Mouse (Mus musculus): ENCODE results near the gene Ubap1l.

Gene Ubap1l

DNA sequence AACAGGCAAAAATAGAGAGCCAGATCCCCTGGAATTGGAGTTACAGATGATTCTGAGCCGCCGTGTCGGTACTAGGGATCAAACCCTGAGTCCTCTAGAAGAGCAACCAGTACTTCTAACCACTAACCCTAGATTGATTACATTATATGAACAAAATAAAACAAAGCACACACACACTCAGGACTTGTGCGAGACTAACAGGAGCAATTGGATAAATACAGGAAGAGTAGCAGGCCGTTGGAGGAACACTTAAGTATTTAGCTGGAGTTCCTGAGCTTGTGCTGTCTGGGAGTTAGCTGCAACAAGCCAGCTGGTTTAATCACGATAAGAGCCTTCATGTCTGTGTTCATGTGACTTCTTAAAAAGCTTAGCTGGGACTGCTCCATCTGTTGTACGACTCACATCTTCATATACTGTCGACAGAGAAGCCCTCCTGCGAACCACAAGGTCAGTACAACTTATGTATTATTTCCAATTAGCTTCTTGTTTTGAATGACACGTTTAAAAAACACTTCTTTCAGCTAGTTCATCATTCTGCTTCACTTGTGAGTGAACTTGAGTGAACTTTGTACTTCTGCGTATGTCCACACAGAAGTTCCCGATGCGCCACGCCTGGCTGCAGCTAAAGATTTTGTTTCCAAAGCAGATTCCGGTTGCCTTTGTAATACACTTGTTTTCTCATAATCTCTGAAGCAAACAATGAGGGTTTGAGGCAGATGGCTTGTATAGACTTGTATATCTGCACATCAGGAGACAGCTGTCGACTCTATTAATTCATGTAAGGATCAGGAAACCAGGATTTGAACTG, at the start of gene Ubap1l:
Ubap1l (plus strand) TSS at position 401 of the 808 bp plus-strand sequence.
- DNase-seq = no peak

DNA sequence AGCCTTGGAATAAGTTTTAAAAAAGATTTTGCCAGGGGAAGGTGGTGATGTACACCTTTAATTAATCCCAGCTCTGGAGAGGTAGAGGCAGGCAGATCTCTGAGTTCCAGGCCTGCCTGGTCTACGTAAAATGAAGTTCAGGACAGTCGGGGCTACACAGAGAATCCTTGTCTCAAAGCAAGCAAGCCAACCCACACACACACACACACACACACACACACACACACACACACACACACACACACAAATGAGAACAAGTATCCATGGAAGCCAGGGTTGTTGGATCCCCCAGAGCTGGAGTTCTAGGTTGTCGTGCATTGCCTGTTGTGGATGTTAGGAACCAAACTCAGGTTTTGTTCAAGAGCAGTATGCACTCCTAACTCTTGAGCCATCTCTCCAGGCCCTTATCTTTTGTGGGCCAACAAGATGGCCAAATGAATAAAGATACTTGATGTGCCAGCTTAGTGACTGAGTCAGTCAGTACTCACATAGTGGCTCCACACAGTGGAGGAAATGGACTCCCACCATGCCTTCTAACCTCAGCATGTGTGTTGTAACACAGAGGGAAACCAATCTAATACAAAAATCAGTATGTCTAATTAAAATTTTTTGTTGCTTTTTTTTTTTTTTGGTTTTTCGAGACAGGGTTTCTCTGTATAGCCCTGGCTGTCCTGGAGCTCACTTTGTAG, 48.0 kb upstream of the Ubap1l start:
- no peak for DNase-seq

DNA sequence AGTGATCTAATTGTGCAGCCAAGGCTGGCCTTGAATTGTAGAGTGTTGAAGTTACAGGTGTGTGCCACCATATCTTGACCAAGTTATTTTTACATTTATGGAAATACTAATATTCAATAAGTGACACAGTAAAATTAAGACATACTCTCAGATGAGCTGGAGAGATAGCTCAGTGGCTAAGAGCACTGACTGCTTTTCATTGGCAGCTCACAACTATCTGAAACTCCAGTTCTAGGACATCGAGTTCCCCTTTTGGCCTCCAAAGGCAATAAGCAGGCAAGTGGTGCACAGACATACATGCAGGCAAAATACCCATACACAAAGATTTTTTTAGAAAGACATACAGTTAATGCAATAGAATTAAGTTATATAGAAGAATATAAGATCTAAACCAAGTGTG, 47.0 kb upstream of the Ubap1l start:
- no peak for DNase-seq

- DNase-seq = no peak
Measured at GRCm38 (mm10) chr9:65322255-65322900, 38.5 kb upstream of the Ubap1l start.

DNA sequence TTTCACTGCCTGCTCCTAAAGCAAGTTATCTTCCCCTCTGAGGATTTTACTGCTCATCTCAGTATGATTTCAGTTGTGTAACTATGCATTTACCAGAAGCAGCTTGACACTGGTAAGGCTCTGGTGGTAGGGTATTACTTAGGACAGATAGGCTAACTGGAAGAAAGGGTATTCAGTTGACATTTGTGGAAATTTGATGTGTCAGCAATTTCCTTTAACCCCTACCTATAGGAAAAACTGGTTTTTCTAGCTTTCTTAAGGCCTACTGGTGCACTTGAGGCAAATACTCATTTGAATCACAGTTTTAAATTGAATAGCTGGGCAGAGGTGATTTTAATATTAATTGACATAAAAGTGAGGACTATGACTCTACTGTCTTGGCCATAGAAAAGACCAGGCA, 34.9 kb upstream of the Ubap1l start:
- DNase-seq = no peak

DNA sequence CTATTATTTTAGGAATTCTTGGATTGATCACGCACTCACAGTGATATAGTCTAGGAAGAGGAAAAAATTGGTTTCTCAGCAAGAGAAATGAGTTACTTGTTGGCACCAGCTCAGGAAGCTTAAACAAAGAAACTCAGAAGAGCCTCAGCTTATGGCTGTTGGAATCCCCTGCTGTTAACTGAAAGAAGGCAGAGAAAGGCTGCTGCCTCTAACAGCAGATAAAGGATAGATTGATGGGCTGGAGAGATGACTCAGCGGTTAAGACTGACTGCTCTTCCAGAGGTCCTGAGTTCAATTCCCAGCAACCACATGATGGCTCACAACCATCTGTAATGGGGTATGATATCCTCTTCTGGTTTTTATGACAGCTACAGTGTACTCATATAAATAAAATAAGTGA, 33.5 kb upstream of the Ubap1l start:
- DNase-seq = no peak

- DNase-seq = no peak
Measured at GRCm38 (mm10) chr9:65333958-65334357, 26.9 kb upstream of the Ubap1l start.

GRCm38 (mm10) chr9:65339146-65339545, 21.7 kb upstream of the Ubap1l start:
- DNase-seq = no peak

GRCm38 (mm10) chr9:65340414-65340813, 20.4 kb upstream of the Ubap1l start:
- DNase-seq = no peak

GRCm38 (mm10) chr9:65345439-65345838, 15.4 kb upstream of the Ubap1l start:
- peak in 1 of 2 experiments; percentile 16 for DNase-seq

GRCm38 (mm10) chr9:65345854-65346475, 14.9 kb upstream of the Ubap1l start, which contains the start of gene Pdcd7:
Gene Pdcd7 (plus strand): TSS chr9:65346104.
- DNase-seq = peak; percentile 98

- DNase-seq = peak; percentile 60 to 68
Measured at GRCm38 (mm10) chr9:65346476-65347111, 14.2 kb upstream of the Ubap1l start.

- no peak for DNase-seq
Measured at GRCm38 (mm10) chr9:65347112-65347850, 13.6 kb upstream of the Ubap1l start.

DNA sequence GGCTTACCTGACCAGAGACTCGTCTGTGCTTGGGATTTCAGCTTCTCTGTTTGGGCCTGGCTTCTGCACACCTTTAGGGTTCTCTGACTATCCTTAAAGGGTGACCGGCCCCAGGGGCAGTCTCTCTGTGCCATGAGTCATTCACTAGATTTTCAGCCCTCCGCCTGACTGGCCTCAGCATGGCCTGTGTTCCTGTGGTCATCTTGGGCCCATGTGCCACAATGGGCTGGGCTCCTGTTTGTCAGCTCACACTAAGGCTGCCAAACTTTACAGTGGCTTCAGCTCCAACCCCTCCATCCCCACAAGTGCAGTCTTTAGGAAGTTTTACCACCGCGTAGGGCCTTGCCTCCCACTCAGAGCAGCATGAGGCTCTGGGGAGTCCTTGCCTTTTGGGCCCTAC, 7.6 kb upstream of the Ubap1l start:
- DNase-seq = no peak

- DNase-seq = no peak
Measured at GRCm38 (mm10) chr9:65356561-65356960, 4.3 kb upstream of the Ubap1l start.

GRCm38 (mm10) chr9:65356971-65357370, 3.9 kb upstream of the Ubap1l start:
- no peak for DNase-seq

- DNase-seq = no peak
Measured at GRCm38 (mm10) chr9:65358956-65359480, 1.8 kb upstream of the Ubap1l start.

DNA sequence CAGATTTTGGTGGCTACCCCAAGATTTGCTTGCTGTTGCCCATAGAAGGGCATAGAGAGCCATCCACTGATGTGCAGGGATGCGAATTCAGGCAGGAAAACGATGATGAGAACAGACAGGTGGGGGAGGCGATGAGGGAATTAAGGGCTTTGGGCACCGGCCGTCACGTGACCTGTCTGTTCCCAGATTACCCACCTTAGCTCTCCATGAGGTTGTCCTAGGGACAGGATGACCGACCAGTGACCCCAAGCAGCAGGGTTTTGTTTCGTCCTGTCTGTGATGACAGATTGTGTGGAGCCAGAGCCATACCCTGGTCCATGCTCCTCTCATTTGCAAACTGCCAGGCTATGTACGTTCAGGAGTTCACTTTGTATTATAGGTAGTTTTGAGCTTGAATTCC, 2.8 kb downstream of the Ubap1l start:
- DNase-seq = no peak

GRCm38 (mm10) chr9:65365721-65366120, 4.9 kb downstream of the Ubap1l start:
- DNase-seq = no peak

DNA sequence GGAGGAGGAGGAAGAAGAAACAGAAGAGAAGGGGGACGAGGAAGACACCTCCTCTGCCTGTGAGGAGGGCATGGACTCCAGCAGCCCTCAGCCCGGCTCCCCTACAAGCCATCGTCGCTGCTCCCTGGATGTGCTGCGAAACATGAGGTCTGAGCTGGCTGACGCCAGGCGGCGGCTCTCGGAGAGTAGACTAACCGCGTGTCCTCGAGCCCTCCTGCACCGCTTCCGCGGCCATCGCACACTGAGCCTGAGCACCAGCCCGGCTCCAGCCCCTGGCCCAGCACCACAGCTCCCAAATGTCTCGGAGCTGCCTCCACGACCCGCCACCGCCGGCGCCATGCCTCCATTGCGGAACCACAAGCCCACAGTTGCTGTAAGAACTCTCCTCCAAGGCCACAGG, 10.9 kb downstream of the Ubap1l start:
- no peak for DNase-seq

DNA sequence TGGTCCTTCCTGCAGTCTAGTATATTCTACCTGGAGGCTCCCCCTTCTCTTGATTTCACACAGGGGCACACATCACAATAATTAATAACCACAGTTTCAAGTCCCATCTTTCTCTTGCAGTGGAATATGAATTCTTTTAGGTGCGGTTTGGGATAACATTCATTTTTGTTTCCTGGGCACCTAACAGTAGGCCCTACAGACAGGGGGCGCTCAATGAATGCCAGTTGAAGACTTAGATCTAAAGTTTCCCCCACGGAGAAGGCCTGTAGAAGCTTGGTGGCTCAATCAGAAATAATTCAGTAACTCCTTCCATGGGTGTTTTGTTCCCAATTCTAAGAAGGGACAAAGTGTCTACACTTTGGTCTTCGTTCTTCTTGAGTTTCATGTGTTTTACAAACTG, 11.6 kb downstream of the Ubap1l start:
- DNase-seq = peak; percentile 70 to 74
